Mouse (Mus musculus) layer of hippocampus, postnatal 25 days (tissue): ENCODE measurements at regions not wholly inside any gene's neighbourhood (a gene's known extent, or its start where the extent isn't known, plus 50 kb on each side); places are given as distances from the start of the nearest gene placed in this dataset.

Experiments used
- DNase-seq, 2 experiments: peaks; one replicate each; pipeline ENCODE4 v3.0.0; 2022; ENCODE audit warnings: mixed read lengths in 2 of 2, low spot score in 1 of 2; ENCODE audit errors: extremely low spot score in 1 of 2

DNA sequence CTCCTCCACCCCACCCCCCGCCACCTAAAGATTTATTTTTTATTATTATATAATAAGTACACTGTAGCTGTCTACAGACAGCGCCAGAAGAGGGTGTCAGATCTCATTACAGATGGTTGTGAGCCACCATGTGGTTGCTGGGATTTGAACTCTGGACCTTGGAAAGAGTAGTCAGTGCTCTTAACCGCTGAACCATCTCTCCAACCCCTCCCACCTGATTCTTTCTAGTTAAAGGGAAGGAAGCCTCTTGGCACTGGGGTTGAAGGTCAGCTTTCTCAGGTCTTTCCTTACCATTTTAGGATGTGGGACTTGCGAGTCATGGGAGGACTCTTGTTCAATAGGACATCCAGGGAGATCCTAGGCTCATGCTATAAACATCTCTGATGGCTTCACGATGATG lies 54.7 kb downstream of the Hes1 start:
- no peak for DNase-seq

DNA sequence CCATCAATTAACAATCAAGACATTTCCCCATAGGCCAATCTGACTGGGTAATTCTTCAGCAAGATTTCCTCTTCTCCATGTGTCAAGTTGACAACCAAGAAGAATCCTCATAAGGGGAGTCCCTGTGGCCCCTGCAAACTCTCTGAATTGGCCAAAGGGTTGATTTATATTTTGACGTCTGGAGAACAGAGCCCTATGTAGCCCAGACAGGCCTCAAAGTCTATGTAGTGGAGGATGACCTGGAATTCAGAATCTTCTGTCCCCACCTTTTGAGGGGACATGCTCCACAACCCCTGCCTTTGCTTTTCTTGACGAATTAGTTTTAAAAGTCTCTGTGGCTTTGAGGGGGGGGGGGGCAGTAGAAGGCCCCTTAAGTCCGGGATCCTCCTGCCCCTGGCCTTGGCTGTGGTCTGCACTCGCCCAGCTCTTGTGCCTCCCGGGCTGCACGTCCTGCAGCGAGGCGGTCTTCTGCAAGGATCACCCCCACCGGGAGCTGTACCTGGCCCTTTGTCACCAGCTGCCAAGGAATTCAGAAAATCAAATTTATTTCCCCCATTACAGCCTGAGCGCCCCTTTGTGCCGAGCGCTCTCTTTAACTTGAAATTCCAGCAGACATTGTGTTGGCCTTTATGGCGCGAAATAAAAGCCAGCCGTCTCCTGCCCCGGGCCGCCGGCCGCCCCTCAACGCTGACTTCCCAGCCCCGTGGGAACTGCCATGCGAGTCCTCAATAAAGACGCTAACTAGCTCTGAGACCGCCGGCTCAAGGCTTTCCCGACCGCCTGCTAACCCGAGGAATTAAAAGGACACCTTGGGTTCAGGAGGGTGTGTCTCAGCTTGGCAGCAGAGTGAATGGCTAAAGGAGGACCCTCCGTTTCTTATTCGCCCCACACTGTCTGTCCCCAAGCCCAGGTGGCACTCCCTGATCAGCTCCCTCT lies 56.4 kb downstream of the Hes1 start:
- no peak for DNase-seq

DNA sequence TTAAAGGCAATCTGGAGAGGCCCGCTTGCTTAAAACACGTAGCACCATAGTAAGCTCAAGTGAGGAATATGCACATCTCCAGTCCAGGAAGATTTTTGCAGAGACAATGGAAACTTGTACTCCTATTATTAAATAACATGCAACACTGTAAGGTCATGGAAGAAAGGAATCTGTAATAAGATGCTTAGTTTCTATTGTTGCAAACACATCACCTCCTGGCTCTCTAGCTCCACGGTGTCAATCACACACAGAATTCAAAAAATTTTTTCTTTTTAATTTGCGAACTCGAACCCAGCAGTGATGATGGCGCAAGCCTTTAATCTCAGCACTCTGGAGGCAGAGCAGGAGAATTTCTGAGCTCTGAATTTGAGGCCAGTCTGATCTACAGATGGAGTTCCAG lies 57.4 kb downstream of the Hes1 start:
- no peak for DNase-seq

DNA sequence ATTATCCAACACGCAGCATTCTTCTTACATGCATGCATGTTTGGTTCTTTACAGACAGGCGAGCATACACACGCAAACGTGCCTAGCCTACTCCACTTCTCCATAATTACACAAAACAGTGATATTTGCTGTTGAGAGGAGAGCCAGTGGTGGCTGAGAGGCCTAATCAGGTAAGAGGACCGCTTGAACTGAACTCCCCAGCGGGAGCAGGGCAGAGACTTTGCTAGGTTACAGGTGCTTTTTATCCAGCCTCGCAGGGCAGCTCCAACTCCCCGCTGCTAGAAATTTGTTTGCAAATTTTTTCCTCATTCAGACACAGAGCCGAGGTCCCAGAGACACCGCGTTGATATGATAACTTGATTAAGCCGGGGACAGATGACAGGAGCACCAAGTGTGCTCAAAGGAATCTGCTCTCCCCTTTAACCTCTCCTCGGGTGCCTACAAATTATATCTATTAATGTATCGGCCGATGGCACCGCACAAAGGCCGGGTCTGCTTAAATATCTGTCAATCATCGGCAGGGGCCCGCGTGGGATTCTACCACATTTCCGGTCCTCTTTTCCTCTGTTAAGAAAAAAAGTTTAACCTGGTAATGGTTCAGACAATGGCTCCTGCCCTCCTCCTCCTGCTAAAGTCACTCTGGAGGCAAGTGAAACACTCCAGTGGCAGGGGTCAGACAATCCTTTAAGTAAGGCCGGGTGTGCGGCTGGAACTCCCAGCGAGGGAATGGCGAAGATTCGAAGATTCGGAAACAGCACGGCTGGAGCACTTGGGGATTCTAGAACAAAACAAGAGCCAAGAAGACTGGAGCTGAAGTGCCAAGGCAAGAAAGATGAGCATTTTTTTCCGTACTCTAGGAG lies 58.3 kb downstream of the Hes1 start:
- DNase-seq: no peak

DNA sequence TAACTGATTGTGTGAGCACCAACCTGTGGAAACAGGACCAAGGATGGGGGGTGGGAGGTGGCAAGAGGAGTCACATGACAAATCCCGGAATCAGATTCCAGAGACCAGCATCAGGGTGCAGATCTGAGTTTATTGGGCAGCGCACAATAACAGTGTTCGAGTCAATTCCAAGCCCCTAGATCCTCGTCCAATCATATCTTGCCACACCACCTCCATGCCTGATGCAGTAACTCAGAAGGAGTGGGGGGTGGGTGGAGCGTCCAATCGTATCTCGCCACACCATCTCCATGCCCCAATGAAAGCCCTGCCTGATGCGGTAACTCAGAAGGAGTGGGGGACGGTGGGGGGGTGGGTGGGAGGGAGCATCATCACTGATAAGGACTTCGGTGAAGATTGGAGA lies 62.8 kb downstream of the Hes1 start:
- no peak for DNase-seq

DNA sequence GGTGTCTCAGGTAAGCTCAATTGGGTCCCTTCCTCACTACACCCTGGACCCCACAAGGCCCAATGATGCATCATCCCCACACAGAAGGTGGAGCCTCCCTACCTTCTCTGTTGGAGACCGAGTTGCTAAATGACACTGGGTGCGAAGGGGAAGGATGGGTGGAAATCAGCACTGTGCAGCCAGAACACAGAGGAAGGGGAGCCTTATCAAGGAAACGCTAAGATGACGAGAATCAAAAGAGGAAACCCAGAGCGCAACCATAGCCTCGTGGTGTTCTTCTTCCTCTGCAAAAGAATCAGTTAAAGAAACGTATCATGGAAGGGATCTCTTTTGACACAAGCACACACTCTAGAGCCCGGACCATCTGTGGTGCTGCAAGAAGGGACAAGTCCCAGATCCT lies 64.6 kb downstream of the Hes1 start:
- no peak for DNase-seq

DNA sequence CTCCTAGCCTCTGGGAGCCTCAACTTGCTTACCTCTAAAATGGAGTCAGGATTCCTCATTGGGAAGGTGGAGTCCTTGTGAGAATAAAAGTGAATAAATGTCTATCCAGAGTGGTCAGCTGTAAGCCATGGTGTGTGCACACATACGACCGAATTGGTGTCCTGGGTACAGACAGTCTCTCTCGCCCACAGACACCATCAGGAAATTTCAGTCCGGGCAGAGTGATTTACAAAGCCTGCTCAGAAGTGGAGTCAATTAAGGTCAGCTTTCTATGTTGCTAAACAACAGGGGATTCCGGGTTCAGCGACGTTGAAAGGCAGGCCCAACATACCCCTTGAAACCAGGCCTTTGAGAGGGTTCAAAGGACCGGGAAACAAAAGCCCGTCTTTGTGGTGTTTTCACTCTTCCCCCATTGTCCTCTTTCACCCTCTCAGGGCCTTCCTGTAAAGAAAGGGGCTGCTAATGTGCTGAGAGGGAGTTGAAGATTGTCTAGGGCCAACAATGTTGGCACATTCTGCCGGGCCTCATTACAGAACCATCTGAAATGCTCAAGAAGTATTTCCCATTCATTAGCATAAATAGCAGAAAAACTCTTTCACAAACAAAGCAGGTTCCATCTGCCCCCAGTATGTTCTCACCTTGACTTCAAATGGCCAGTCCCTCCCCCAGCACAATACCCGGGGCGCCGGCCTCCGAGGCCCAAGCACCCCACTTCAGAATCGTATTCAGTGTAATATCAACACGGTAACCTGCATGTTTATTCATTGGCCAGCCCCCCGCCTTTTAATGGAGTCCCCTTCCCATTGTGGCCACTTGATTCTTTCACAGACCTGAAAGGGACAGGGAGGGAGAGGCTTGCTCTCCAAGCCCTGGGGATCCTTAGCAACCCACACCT lies 65.3 kb downstream of the Hes1 start:
- no peak for DNase-seq

DNA sequence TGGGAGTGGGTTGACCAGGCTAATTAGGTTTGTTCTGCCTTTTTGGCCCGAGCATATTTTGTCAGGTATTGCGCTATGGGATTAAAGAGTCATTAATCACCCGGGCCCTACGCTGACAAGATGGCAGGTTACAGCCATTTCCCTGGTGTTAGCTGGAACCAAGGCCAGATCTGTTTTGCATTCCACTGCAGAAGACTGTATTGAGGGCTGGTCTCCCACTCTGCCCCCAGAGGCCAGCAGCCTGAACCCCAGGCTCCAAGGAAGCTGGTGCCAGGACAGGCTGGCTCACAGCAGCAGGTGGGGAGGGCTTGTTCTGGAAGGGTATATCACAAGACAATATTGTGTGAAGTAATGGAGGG lies 65.9 kb downstream of the Hes1 start:
- DNase-seq: no peak

DNA sequence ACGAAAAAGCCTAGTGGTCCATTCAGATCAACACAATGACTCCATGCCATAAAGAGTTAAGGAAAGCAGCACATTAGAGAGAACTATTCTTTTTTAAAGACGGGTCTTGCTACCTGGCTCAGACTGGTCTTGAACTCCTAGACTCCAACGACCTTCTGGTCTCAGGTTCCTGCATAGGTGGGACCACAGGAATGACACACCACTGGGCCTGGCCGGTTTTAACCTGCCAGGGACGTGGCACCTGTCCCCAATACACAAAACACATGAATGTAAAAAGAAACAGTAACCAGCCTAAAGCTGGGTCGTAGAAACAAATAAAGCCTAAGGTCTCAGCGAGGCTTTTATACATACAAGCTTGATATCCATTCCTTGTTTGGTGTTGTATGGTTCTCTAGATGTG lies 67.9 kb downstream of the Hes1 start:
- no peak for DNase-seq

DNA sequence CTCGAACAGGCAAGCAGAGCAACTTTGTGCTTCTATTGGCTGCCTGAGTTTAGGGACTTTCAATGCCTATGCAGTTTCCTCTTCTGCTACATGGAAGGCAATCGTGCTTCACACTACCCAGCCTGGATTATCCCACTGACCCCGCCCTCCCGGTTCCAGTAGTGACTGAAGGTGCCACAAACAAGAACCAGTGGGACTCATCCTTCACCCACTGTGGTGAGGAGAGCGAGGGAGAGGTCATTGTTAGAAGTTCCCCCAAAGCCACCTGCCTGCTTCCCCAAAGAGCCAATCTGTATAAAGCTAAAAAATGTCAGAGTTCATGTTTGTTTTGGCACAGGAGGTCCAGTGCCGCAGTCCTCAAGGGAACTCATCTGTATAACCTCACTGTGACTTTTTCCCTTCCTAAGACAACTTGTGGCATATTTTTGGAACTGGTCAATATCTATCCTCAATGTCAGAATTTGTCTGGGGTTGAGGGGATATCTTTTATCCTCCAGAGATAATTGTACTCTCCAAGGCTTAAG lies 70.5 kb downstream of the Hes1 start:
- no peak for DNase-seq

DNA sequence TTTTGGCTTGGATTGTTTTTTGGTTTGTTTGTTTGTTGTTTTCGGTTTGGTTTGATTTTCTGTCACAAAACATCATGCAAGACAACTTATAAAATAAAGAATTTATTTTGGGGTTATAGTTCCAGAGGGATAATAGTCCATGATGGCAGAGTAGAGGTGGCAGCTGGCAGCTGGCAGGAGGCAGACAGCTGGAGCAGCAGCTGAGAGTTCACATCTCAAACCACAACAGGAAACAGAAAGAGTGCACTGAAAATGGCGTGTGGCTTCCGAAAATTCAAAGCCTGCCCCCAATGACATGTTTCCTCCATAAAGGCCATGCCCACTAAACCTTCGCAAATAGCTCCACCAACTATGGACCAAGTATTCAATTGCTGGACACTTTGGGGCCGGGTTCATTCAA lies 72.7 kb downstream of the Hes1 start:
- DNase-seq: no peak

DNA sequence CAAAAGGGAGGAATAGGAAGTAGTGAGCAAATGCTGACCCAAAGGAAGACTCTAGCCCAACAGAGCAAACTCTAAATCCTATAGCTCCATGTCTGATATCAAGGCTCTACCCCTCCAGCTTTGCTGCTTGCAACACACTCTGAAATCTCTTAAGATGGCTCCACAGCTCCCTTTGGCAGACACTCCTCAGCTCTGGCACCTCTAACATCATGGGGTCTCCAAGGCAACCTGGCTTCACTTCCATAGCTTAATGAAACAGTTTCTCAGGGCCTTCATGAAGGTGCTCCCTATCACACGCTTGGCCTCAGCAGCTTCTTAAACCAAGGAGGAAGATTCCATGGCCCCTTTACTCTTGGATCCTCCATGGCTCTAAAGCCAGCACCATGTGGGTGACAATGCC lies 73.6 kb downstream of the Hes1 start:
- DNase-seq: no peak

DNA sequence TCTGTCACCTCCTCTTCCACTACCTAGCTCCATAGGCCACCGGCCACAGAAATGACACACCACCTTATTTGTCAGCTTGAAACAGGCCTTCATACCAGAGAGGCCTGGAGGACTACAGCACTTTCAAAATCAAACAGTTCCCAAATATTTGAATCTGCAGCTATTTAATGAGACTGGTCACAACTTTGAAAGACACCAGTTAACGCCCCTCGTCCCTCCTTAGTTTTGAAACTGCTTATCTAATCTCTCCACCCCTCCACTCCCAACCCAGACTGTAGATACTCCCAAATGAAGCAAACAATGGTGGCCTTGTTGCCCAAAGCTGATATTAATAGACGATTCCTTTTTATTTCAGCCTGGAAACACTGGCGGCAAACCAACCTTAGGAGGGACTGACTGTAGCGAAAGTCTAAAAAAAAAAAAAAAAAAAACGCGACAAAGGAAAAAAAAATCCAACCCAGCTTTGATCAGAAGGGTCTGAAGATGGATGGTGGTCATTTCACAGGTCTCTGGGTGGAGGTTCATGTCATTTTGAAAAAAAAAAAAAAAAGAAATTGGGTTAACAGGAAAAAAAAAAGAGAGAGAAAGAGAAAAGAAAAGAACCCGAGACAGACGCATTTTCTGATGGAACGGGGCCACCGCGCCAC lies 80.8 kb downstream of the Hes1 start:
- no peak for DNase-seq

DNA sequence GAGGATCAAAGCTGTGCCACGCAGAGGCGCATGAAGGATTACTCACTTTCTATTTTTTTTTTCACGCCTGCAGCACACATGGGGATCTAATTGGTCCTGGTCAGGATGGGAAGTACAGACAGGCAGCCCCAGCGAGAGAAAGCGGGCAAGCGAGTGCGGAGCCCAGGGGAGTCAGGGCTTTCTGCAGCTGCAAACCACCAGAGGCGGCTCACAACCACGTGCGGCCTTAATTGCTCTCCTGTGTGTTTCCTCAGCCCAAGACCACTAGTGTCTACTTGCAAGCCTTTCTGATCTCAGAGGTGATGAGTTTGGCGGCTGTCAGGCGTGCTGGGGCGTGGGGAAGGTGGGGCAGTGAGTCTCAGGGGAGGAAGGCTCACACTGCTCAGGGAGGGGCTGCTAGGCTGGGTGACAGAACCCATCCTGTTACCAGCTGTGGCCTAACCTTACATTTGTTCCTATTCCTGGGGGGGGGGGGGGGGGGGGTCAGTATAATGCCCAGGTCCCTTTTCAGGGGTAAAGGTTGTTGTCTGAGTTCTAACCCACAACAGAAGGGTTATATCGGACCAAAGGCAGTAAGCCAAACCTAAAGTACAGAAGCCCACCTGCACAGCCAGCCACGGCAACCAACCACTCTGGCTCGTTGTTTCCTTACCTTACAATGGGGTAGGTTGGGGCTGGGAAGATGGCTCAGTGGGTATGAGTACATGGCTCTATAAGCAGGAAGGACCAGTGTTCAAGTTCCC lies 81.5 kb downstream of the Hes1 start:
- peak in 1 of 2 experiments; percentile 17 for DNase-seq

DNA sequence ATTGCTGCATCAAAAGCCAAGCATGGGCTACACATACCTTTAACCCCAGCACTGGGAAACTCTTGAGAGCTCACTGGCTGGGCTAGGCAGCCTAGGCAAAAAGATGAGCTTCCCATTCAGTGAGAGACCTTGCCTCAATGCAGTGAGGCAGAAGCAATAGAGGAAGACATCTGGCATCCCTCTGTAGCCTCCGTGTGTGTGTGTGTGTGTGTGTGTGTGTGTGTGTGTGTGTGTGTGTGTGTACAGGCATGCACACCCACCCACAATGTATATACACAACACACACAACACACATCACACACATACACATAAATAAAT lies 82.0 kb downstream of the Hes1 start:
- no peak for DNase-seq

DNA sequence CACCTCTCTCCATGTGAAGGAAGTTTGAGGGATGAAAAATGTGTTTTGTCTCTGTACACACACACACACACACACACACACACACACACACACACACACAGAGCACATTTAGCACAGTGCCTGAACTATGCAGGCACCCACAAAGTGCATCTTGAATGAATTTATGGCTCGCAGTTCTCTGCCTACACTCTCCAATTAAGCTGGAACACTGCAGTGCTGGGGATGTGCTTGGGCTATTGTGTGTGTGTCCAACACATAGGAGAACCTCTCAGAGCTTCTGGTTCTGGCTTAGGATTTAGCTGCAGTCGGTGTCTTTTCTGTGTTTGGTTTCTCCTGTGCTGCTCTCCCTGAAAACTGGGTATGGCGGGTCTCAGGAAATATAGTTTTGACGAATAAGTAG lies 83.1 kb downstream of the Hes1 start:
- no peak for DNase-seq

DNA sequence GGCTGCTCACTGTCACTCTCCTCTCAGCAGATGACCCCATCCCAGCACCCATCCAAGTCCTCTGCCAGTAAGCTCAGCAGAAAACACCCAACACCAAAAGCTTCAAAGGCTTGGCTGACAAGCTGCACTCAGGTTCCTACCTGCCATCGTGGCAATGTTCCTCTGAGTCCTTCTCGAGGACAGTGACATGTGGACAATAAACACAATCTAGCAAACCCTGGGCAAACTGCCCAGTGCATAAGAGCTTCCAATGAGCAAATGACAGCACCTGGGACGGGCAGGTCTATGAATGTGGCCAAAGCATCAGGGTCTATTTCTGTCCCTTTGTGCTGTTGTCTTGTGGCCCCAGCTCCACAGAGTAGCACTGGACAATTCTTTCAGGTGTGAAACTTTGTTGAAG lies 86.9 kb downstream of the Hes1 start:
- DNase-seq: no peak

DNA sequence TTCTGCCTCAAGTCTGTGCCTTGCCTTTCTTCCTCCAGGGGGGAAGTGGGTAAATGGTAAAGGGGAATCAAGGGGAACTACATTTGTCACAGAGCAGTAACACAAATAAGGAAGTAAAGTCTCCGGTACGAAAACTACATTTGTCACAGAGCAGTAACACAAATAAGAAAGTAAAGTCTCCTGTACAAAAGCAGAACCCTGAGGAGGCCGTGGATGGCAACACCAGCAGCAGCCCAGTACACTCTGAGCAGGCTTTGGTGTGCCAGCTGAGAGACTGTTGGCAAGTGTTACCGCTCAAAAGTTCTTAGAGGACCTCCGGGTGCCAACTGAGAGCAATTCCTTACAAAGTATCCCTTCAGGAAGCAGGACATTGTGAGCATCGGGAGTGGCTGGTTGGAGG lies 90.9 kb downstream of the Hes1 start:
- no peak for DNase-seq

DNA sequence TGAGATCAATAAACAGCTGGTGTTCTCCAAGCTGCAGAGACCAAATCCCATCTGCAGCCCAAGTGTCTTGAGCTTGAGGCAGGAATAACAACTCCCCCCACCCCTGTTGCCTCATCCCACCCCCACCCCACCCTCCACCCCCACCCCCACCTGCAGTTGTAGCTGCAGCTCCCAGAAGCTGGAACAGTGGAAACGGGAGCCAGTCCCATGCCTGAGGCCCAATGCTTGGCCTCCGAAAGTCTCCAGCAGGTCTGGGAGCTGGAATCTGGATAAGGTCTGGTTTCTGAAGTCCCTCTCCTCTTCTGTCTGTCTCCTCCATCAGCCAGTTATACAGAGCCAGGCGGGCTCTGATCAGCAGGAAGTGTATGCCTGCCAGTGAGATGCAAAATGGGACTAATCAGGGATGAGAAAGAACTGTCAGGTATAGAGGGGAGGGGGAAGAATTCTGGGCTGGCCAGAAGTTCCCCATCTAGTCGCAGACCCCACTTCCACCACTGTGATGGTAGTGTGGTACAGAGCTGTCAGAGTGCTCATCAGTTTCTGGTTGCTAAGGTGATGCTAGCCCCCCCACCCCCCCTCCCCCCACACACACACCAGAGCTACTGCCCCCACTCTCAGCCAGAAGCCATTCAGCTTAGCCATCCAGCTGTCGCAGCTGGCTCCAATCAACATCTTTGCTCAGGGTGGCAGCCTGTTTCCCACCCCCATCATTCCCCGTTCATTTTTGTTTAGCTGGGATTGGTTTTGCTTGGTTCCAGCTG lies 91.5 kb downstream of the Hes1 start:
- no peak for DNase-seq
